Mouse (Mus musculus) CH12.LX (cell line): ENCODE results near the gene Timm44.

Experiments used
- CTCF ChIP-seq, 2 experiments: IDR thresholded peaks in 1 of 2; conservative IDR thresholded peaks in 1 of 2; 2 replicates each; pipeline ENCODE4 v1.5.1; 2011 to 2012; ENCODE audit warnings: low read depth in 2 of 2, low read length in 2 of 2, improper control_type of control experiment in 1 of 2, inconsistent platforms in 1 of 2, mild to moderate bottlenecking in 1 of 2, moderate library complexity in 1 of 2
- ELF1 ChIP-seq: IDR thresholded peaks from 2 replicates; pipeline ENCODE4 v1.6.1; 2014; ENCODE audit warnings: low read depth, mild to moderate bottlenecking, inconsistent platforms, low read length, improper control_type of control experiment
- EP300 ChIP-seq: IDR thresholded peaks from 2 replicates; pipeline ENCODE4 v1.6.1; 2011; ENCODE audit warnings: low read length, improper control_type of control experiment
- ETS1 ChIP-seq: conservative IDR thresholded peaks from 2 replicates; pipeline ENCODE4 v1.6.1; 2012; ENCODE audit warnings: low read depth, mild to moderate bottlenecking, inconsistent platforms, low read length, improper control_type of control experiment, moderate library complexity
- IRF4 ChIP-seq: IDR thresholded peaks from 2 replicates; pipeline ENCODE4 v1.6.1; 2014; ENCODE audit warnings: low read depth, mild to moderate bottlenecking, inconsistent platforms, low read length, improper control_type of control experiment
- POLR2A ChIP-seq: IDR thresholded peaks from 2 replicates; pipeline ENCODE4 v1.6.1; 2011; ENCODE audit warnings: low read depth, mild to moderate bottlenecking, improper control_type of control experiment, low read length
- POLR2AphosphoS2 ChIP-seq: IDR thresholded peaks from 2 replicates; pipeline ENCODE4 v1.6.1; 2011; ENCODE audit warnings: low read depth, low read length, improper control_type of control experiment

DNA sequence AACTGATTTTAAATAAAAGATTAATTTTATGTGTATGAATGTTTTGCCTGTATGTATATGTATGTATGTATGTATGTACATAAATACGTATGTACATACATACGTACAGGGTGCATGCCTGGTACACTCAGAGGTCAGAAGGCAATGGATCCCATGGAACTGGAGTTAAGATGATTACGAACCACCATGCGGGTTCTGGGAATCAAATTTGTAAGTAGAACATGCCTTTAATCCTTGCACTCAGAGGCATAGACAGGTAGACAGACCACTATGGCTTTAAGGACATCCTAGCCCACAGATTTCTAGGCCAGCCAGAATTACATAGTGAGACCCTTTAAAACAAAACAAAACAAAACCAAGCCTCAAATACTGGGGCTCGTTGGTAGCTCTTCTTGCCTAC, 42.4 kb upstream of the Timm44 start:
- TF ChIP-seq EP300: no peak
- no peak for TF ChIP-seq ELF1
- TF ChIP-seq POLR2AphosphoS2: no peak
- no peak for TF ChIP-seq CTCF (conservative IDR thresholded peaks at IDR 0.05 in 1 of 2, IDR thresholded peaks at IDR 0.05 in 1 of 2; ENCODE audit: low read depth in 2 of 2, low read length in 2 of 2)
- TF ChIP-seq IRF4: no peak
- TF ChIP-seq POLR2A: no peak
- TF ChIP-seq ETS1: no peak
